Mouse (Mus musculus) MEL (cell line): ENCODE measurements at regions not wholly inside any gene's neighbourhood (a gene's known extent, or its start where the extent isn't known, plus 50 kb on each side); places are given as distances from the start of the nearest gene placed in this dataset.

Source experiments
- DNase-seq: peaks from one replicate; pipeline ENCODE4 v3.0.0; 2011; ENCODE audit warnings: low read depth, low spot score
- H3K27ac ChIP-seq: 2 replicates; pipeline ENCODE4 v1.5.1; 2012; ENCODE audit warnings: low read depth, mild to moderate bottlenecking, control low read depth, low read length, moderate library complexity; ENCODE audit not compliant: control insufficient read depth
- H3K27me3 ChIP-seq, 2 experiments: fragments of 150-350 bp in 1 of 2; sonication (generic) in 1 of 2; 2 replicates each; pipeline ENCODE4 v1.6.1; 2012; ENCODE audit warnings: low read length in 2 of 2, mild to moderate bottlenecking in 2 of 2, improper control_type of control experiment in 1 of 2, moderate library complexity in 1 of 2; ENCODE audit not compliant: insufficient read depth in 2 of 2, control insufficient read depth in 1 of 2
- H3K36me3 ChIP-seq, 2 experiments: 2 replicates each; pipeline ENCODE4 v1.6.1; 2012 to 2014; ENCODE audit warnings: low read length in 2 of 2, improper control_type of control experiment in 1 of 2, inconsistent platforms in 1 of 2, mild to moderate bottlenecking in 1 of 2; ENCODE audit not compliant: insufficient read depth in 2 of 2, control insufficient read depth in 1 of 2
- H3K4me1 ChIP-seq, 2 experiments: fragments of 150-350 bp in 1 of 2; sonication (generic) in 1 of 2; 2 replicates each; pipeline ENCODE4 v1.6.1; 2012; ENCODE audit warnings: low read length in 2 of 2, improper control_type of control experiment in 1 of 2, mild to moderate bottlenecking in 1 of 2; ENCODE audit not compliant: insufficient read depth in 2 of 2, control insufficient read depth in 1 of 2
- H3K4me3 ChIP-seq, 2 experiments: fragments of 150-350 bp in 1 of 2; sonication (generic) in 1 of 2; 2 replicates each; pipeline ENCODE4 v1.5.1; 2012; ENCODE audit warnings: low read depth in 2 of 2, low read length in 2 of 2, mild to moderate bottlenecking in 2 of 2, moderate library complexity in 2 of 2, control low read depth in 1 of 2, improper control_type of control experiment in 1 of 2; ENCODE audit not compliant: control insufficient read depth in 1 of 2, insufficient read depth in 1 of 2
- H3K79me2 ChIP-seq: 2 replicates; pipeline ENCODE4 v1.6.1; 2012; ENCODE audit warnings: mild to moderate bottlenecking, low read length, moderate library complexity; ENCODE audit not compliant: control insufficient read depth, poor library complexity, insufficient read depth
- H3K9ac ChIP-seq: 2 replicates; pipeline ENCODE4 v1.6.1; 2012; ENCODE audit warnings: low read depth, mild to moderate bottlenecking, control low read depth, low read length, moderate library complexity; ENCODE audit not compliant: control insufficient read depth, poor library complexity, severe bottlenecking
- H3K9me3 ChIP-seq: fragments of 150-350 bp; sonication (generic); replicated peaks from 2 replicates; pipeline ENCODE4 v1.6.1; 2012; ENCODE audit warnings: mild to moderate bottlenecking, low read length, improper control_type of control experiment, moderate library complexity; ENCODE audit not compliant: insufficient read depth
- BHLHE40 ChIP-seq: IDR thresholded peaks from 2 replicates; pipeline ENCODE4 v1.6.1; 2012; ENCODE audit warnings: low read depth, mild to moderate bottlenecking, inconsistent platforms, low read length, improper control_type of control experiment, borderline replicate concordance
- CHD1 ChIP-seq: IDR thresholded peaks from 2 replicates; pipeline ENCODE4 v1.6.1; 2012; ENCODE audit warnings: low read depth, mild to moderate bottlenecking, inconsistent platforms, low read length, improper control_type of control experiment
- E2F4 ChIP-seq: IDR thresholded peaks from 2 replicates; pipeline ENCODE4 v1.6.1; 2011; ENCODE audit warnings: low read depth, low read length, improper control_type of control experiment, borderline replicate concordance
- ETS1 ChIP-seq: IDR thresholded peaks from 2 replicates; pipeline ENCODE4 v1.6.1; 2012; ENCODE audit warnings: low read depth, mild to moderate bottlenecking, inconsistent platforms, low read length, improper control_type of control experiment, moderate library complexity
- GABPA ChIP-seq: IDR thresholded peaks from 2 replicates; pipeline ENCODE4 v1.6.1; 2012; ENCODE audit warnings: low read depth, mild to moderate bottlenecking, inconsistent platforms, low read length, improper control_type of control experiment, moderate library complexity
- GATA1 ChIP-seq: IDR thresholded peaks from 2 replicates; pipeline ENCODE4 v1.6.1; 2011; ENCODE audit warnings: low read depth, low read length, improper control_type of control experiment
- HCFC1 ChIP-seq: IDR thresholded peaks from 2 replicates; pipeline ENCODE4 v1.6.1; 2012; ENCODE audit warnings: low read depth, mild to moderate bottlenecking, inconsistent platforms, low read length, improper control_type of control experiment, moderate library complexity
- KAT2A ChIP-seq: conservative IDR thresholded peaks from 2 replicates; pipeline ENCODE4 v1.6.1; 2012; ENCODE audit warnings: low read depth, low read length, improper control_type of control experiment, inconsistent platforms
- MAFK ChIP-seq: IDR thresholded peaks from 2 replicates; pipeline ENCODE4 v1.6.1; 2011; ENCODE audit warnings: low read depth, mild to moderate bottlenecking, low read length, improper control_type of control experiment, borderline replicate concordance
- MAZ ChIP-seq: IDR thresholded peaks from 2 replicates; pipeline ENCODE4 v1.6.1; 2012; ENCODE audit warnings: low read depth, mild to moderate bottlenecking, inconsistent platforms, low read length, improper control_type of control experiment
- MYB ChIP-seq: IDR thresholded peaks from 2 replicates; pipeline ENCODE4 v1.6.1; 2011; ENCODE audit warnings: mild to moderate bottlenecking, low read depth, low read length, improper control_type of control experiment
- NELFE ChIP-seq: IDR thresholded peaks from 2 replicates; pipeline ENCODE4 v1.6.1; 2011; ENCODE audit warnings: low read depth, low read length, improper control_type of control experiment
- POLR2AphosphoS2 ChIP-seq: IDR thresholded peaks from 2 replicates; pipeline ENCODE4 v1.6.1; 2011; ENCODE audit warnings: low read length, improper control_type of control experiment
- SIN3A ChIP-seq: IDR thresholded peaks from 2 replicates; pipeline ENCODE4 v1.6.1; 2012; ENCODE audit warnings: low read length, improper control_type of control experiment, inconsistent platforms
- SMC3 ChIP-seq: IDR thresholded peaks from 2 replicates; pipeline ENCODE4 v1.6.1; 2011; ENCODE audit warnings: low read depth, low read length, improper control_type of control experiment
- TBP ChIP-seq: IDR thresholded peaks from 2 replicates; pipeline ENCODE4 v1.8.0; 2011; ENCODE audit warnings: low read depth, low read length, improper control_type of control experiment
- TCF12 ChIP-seq: IDR thresholded peaks from 2 replicates; pipeline ENCODE4 v1.6.1; 2014; ENCODE audit warnings: low read depth, mild to moderate bottlenecking, inconsistent platforms, low read length, improper control_type of control experiment, moderate library complexity
- USF1 ChIP-seq: IDR thresholded peaks from 2 replicates; pipeline ENCODE4 v1.6.1; 2014; ENCODE audit warnings: low read depth, mild to moderate bottlenecking, inconsistent platforms, low read length, improper control_type of control experiment, moderate library complexity
- ZKSCAN1 ChIP-seq: IDR thresholded peaks from 2 replicates; pipeline ENCODE4 v1.6.1; 2012; ENCODE audit warnings: low read depth, mild to moderate bottlenecking, inconsistent platforms, low read length, improper control_type of control experiment, moderate library complexity
- ZMIZ1 ChIP-seq: IDR thresholded peaks from 2 replicates; pipeline ENCODE4 v1.6.1; 2012; ENCODE audit warnings: low read depth, mild to moderate bottlenecking, inconsistent platforms, low read length, improper control_type of control experiment, moderate library complexity
- ZNF384 ChIP-seq: IDR thresholded peaks from 2 replicates; pipeline ENCODE4 v1.6.1; 2012; ENCODE audit warnings: low read depth, mild to moderate bottlenecking, inconsistent platforms, low read length, improper control_type of control experiment

- no peaks in the 10 kb centered on the region for H3K9me3 ChIP-seq
- H3K36me3 ChIP-seq, result no peaks in the 10 kb centered on the region
- H3K27ac ChIP-seq, result no peak overlapping the region
- no peak overlapping the region for H3K4me3 ChIP-seq
- H3K79me2 ChIP-seq, result no peaks in the 10 kb centered on the region
- H3K9ac ChIP-seq, result no peak overlapping the region
- H3K27me3 ChIP-seq, result no peaks in the 10 kb centered on the region
- no peaks in the 10 kb centered on the region for H3K4me1 ChIP-seq
- DNase-seq, result no peak
- no peak for TF ChIP-seq E2F4
- no peak for TF ChIP-seq KAT2A
- no peak for TF ChIP-seq MAZ
- TF ChIP-seq GABPA, result no peak
- TF ChIP-seq ZKSCAN1, result no peak
- no peak for TF ChIP-seq HCFC1
- no peak for TF ChIP-seq NELFE
- no peak for TF ChIP-seq GATA1
- TF ChIP-seq ZNF384, result no peak
- TF ChIP-seq POLR2AphosphoS2, result no peak
- TF ChIP-seq MAFK, result no peak
- no peak for TF ChIP-seq MYB
Measured at GRCm38 (mm10) chr1:75937331-75937730, 391.3 kb downstream of the Slc4a3 start.

- no peaks in the 10 kb centered on the region for H3K9me3 ChIP-seq
- H3K4me3 ChIP-seq, result no peak overlapping the region
- DNase-seq, result no peak
- no peaks in the 10 kb centered on the region for H3K4me1 ChIP-seq
- TF ChIP-seq MAFK, result no peak
- TF ChIP-seq ZMIZ1, result no peak
- no peak for TF ChIP-seq SIN3A
- no peak for TF ChIP-seq KAT2A
- no peak for TF ChIP-seq ETS1
- no peak for TF ChIP-seq CHD1
- TF ChIP-seq ZKSCAN1, result no peak
- TF ChIP-seq BHLHE40, result no peak
- no peak for TF ChIP-seq ZNF384
- no peak for TF ChIP-seq HCFC1
- no peak for TF ChIP-seq USF1
- TF ChIP-seq SMC3, result no peak
- no peak for TF ChIP-seq TCF12
- TF ChIP-seq TBP, result no peak
- no peaks in the 10 kb centered on the region for H3K27me3 ChIP-seq
- H3K36me3 ChIP-seq, result no peaks in the 10 kb centered on the region
- no peak overlapping the region for H3K9ac ChIP-seq
- H3K27ac ChIP-seq, result no peak overlapping the region
- H3K79me2 ChIP-seq, result no peaks in the 10 kb centered on the region
Measured at GRCm38 (mm10) chr1:75946290-75946839, 400.3 kb downstream of the Slc4a3 start.
